Mouse (Mus musculus) thymus, adult 18-20 months (tissue): ENCODE results near the gene Ube2j1.

Experiments used
- DNase-seq, 2 experiments: peaks; one replicate each; pipeline ENCODE4 v3.0.0; 2022; ENCODE audit warnings: mixed read lengths in 2 of 2

Gene Ube2j1

DNA sequence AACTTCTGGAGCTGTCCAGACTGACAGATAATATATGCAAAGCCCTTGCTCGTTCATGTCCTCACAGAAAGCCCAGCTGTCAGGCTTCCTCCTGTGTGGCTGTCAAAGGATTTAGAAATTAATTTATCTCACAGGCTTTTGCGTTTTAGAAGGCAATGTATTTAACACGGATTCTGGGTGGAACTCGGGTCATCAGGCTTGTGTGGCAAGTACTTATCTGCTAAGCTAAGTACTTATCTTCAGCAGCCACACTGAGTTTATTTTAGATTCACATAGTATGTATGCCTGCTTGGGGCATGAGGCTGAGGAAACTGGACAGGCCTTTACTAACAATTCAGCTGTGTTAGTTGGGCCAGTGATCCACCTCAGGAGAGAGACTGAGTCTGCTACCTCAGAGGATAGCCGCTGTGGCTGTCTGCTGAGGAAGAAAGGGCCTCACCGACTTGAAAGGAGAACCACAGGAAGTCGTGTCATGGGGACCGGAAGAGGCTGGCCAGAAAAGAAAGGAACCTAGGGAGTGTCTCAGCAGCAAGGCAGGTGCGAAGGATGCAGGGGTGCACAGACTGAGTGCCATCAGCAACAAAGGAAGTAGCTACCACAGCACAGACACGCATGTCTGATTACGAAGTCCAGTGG is 41.4 kb downstream of the Ube2j1 start:
- peak; percentile 71 to 80 for DNase-seq

- DNase-seq = no peak
Measured at GRCm38 (mm10) chr4:33074406-33074805, 43.2 kb downstream of the Ube2j1 start.

GRCm38 (mm10) chr4:33074851-33075250 is 43.6 kb downstream of the Ube2j1 start:
- DNase-seq = no peak

DNA sequence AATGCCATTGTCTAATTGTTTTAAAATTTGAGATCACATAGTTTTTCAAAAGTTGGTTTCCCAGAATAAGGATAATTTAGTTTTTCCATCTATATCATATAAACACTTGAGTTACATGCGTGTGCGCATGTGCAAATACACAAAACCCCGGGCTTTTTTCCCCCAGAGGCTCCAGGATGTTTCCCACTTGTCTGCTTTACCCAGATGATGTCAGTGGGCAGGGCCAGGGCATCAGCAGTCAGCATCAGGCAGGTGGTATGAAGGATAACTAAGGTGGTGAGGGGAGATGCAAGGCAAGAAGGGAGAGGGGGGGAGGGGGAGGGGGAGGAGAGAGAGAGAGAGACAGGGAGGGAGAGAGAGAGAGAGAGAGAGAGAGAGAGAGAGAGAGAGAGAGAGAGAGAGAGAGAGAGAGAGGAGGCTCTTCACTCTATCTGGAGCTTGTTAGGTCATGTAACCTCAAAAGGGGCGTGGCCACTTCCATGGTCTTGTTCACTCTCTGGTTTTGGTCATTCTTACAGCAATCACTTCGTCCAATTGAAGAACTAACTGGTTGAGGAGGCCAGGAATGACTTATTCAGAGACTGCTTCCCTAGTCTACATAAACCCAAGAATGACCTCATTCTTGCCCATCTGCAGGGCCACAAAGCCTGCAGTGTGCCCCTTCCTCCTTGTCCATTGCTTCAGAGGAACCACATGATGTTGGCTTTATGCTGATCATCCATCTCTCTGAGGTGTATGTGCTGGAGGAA is 44.7 kb downstream of the Ube2j1 start:
- DNase-seq = no peak

DNA sequence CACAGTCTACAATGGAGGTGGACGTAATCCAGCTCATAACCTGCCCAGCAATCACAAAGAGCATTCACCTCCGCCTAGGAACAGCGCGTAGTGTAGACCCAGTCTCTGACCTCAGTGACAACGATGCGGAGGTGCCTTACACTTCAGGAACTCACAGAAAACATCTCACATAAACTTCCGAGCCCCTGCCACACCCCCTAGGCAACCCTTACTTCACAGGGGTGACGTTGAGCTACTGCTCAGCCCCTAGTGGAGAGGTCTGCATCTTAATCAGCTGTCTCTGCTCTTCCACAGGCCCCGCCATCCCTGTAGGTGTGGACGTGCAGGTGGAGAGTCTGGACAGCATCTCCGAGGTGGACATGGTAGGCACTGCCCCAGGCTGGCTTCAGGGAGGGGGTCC is 45.9 kb downstream of the Ube2j1 start:
- no peak for DNase-seq

- DNase-seq = peak; percentile 11 to 53
Measured at GRCm38 (mm10) chr4:33077724-33078123, 46.5 kb downstream of the Ube2j1 start.

- DNase-seq = no peak
Measured at GRCm38 (mm10) chr4:33078492-33078891, 47.3 kb downstream of the Ube2j1 start.

- DNase-seq = no peak
Measured at GRCm38 (mm10) chr4:33099118-33099694, 68.0 kb downstream of the Ube2j1 start.
